Mouse (Mus musculus): ENCODE results near the gene Tsen54.

The Tsen54 gene

DNA sequence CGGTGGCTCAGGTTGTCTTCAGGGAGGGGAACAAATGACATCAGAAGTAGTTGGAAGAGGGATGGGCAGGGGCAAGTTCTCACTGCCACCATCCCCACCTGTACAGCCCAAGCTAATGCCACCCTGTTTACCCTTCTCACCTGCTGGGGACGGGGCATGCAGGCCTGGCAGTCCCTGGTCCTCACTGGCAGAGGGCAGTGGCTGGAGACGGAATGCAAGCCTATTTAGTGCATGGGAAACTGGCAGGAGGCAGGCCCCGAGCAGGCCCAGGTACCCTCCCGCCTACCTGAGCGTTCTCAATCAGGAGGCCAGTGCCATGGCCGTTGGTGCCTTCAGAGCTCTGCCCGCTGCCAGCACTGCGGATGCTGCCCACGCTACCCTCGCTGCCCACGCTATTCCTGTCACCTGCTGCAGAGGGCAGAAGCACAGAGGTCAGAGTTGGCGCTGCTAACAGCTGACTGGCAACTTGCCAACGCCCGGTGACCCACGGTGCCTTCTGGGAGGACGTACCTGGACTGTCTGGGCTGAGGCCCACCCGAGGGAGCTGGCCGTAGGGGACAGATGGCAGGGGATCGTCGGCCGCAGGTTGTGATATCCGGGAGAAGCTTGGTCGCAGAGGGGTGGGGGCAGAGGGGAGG, 11.3 kb upstream of the Tsen54 start:
- DNase-seq (ENCODE audit: low spot score in 2 of 2) = no peak

DNA sequence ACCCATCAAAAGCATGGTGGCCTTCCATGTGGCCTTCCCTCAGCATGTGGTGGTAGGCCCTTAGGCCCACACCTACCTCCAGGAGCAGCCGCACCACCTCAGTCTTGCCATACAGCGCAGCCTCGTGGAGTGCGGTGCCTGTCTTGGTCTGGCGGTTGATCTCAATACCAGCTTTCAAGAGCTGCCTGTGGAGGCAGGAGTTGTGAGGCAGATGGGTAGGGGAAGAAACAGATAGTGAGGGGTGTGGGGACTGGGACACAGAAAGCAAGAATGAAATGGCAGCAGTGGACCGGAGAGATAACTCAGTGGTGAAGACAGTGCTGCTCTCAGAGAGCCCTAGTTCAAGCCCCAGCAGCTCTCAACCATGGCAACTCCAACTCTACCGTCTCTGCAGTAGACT, 9.5 kb upstream of the Tsen54 start:
- DNase-seq (ENCODE audit: low spot score in 2 of 2) = no peak

DNA sequence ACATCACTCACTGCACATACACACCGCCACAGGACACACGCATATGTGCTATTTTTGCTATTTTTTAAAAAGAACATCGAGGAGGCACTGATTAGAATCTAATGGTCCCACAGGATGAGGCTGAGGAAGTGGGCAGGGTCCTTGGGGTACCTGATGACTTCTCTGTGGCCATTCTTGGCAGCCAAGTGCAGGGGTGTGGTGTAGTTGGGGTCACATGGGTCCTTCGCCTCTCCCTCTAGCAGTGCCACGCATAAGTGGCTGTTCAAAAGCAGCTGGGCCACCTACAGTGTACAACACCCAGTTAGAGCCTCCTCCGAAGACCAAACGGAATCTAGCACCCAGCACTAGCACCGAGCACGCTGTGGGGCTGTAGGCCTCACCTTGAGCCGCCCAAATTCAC, 8.4 kb upstream of the Tsen54 start:
- DNase-seq (ENCODE audit: low spot score in 2 of 2) = no peak

DNA sequence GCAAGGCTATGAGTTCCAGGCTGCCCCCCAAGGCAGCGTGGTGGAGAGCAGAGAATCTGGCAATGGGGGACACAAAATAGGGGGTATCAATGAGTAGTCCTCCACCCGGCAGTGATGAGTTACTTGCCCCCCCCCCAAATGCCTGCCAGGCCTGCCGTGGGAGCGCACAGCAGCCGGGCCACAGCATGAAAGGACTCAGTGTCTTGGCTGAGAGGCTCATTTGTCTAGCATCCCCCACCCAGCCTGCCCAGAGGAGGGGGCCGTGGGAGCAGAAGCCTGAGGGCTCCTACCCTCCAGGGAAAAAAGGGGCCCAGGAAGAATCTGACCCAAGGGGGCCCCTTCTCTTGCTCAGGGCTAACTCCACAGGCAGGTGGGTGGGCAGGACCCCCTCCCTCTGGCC, 7.2 kb upstream of the Tsen54 start:
- no peak for DNase-seq (ENCODE audit: low spot score in 2 of 2)

DNA sequence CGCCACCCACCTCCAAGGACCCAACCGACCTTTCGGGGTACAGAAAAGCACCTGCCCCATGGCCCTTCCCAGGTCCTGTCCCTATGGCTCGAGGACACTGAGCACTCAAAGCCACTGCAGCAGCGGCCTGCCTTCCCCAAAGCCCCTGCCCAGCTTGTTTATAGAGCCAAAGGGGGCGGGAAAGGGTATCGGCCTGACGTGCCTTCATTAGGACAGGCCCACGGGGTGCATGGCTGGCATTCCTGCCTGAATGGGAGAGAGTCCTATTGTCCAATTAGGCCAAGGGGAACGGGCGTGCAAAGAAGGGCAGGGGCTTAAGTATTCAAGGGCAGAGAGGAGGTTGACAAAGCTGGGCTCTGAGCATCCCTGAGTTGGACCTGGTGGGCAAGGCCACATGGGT, 6.6 kb upstream of the Tsen54 start:
- DNase-seq (ENCODE audit: low spot score in 2 of 2) = no peak

DNA sequence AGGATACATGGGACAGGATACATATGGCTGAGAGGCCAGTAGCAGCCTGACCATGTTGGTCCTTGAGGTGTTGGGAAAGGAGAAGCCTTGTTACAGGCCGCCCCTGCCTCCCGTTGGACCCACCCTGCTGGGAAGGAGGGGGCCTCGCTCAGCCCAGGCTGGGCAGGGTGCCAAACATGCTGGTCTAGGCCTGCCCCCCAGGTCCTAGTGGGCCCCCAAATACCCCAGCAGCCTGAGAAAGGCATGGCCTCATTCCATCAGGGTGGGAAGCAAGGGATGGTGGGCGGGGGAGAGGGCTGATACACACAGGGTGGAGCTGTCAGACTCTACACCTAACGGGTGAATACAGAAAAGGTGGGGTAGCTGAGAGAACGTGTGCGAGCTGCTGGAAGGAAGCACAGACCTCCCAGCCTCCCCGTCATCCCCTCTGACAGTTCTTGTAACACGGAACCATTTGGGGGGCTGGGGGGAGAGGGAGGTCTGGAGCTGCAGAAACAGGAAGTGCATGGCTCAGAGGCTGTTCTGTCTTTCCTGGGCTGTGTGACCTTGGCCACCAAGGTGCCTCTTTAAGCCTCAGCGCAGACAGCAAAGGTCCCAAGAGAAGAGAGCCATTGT, 5.7 kb upstream of the Tsen54 start:
- DNase-seq (ENCODE audit: low spot score in 2 of 2) = no peak

DNA sequence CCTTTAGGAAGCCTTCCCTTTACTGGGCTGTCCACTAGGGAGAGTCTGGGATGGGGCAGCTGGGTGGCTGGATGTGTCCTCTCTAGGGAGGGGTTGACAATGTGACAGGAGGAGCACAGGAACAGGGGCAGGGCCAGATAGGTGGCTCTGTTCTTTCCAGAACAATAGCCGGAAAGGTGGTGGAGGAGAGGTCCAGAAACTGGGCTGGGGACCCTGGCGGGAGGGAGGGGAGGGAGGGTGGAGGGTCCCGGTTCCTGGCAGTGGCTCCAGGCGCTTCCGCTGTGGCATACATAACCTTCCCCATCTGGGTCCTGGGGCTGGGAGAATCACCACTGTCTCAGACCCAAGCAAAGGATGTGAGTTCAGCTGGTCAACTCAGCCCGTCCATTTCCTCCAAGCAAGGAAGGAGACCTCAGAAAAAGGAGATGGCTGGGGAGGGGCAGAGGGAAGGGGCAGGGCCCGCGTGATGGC, 5.2 kb upstream of the Tsen54 start:
- DNase-seq (ENCODE audit: low spot score in 2 of 2) = no peak

DNA sequence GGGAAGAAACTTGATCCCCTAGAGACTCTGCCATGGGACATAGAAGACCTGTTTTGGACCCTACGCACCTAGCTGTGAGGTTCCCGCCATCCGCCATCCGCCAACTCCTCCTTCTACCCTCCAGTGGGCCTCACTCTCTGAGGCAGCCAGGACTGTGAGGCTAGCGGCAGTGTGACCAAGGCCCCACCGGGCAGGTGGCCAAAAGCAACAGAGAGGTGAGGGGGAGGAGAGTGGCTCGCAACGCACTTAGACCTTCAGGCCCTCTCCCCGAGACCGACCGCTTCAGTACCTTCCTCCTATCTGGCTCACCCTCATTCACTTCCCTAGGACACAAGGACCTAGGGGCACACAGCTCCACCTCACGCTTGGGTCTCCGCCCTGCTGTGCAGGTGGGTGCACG, 4.1 kb upstream of the Tsen54 start:
- no peak for DNase-seq (ENCODE audit: low spot score in 2 of 2)

DNA sequence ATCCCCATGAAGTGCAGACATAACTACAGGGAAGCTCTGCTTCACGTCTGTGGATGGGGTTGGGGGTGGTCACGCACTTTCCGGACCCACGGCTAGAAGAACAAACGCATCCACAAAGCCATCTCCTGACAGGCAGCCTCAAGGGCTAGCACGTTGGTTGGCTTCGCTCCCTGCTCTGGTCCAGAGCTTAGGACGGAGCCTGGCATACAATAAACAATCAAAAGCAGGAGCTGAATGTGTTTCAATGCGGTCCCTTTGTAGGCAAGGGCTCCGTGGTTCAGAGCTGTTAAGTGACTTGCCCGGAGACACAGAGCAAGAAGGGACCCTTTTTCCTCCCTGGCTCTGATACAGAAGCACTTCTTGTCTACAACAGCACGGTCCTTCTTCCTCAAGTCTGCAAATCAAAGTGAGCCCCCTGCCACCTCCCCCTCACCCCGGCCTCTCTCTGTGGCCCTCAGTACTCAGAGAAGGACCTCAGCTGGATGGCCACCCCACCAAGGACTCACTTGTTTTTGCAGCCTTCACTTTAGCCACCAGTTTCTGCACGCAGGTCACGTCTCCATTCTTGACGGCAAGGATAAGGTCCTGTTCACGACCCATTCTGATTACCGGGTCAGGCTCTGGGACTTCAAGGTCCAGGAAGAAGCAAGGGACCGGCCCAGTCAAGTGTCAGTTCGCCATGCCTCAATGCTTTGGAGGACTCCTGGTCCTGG, 3.0 kb upstream of the Tsen54 start:
- DNase-seq (ENCODE audit: low spot score in 2 of 2) = no peak

DNA sequence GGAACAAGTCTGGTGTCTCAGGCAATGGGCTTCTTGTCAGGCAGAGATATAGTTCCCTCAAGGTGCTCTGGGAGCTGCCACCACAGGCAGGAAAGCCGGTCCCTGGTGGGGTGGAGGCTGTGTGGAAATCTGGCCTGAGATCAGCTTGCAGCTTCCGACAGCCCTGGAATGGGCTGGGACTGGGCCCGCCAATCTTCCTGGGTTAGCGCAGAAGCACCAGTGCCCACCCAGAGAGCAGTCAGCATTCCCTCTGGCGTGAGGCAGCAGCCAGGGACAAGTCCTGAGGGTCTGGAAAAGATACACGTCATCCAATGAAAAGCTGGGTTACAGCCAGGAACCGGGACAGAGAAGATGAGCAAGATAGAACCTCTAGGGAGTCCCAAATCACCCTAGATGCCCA, 2.4 kb upstream of the Tsen54 start:
- DNase-seq (ENCODE audit: low spot score in 2 of 2) = no peak

DNA sequence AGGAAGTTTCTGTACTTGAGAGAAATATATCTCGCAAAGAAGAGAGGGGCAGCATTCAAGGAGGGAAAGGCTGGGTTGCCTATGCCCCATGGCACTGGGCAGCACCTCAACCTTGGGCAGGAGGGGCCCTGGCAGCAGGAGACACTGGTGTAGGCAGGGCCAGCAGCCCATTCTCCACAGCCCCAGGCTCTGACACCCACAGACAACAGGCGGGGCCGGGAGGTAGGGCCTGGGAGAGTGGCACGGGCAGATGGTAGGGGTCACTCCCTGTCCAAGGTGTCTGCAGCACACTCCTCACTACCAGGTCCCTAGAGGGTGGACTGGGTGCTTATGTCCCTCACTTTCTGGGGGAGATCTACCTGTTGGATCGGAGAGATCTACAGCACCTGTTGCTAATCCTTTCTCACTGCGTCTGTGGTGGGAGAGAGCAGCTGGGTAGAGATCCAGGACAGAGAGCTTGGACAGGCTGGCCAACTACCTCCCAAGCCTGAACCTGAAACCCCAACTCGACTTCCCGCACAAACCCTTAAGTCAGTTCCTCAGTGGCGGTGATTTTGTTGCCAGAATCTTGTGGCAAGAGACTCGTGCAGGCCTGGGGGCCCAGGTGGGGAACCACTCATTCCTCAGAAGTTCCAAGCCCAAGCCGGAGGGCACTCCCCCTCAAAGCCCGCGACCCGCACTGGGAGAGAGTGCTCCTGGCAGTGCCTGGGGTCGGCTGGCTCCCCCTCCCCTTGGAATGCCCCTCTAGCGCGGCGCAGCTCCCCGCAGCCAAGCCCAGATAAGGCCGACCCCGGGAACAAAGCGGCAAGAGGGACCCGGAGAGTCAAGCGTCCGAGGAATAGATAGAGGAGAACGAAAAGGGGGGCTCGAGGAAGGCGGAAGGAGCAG, 1.7 kb upstream of the Tsen54 start:
- no peak for DNase-seq (ENCODE audit: low spot score in 2 of 2)

DNA sequence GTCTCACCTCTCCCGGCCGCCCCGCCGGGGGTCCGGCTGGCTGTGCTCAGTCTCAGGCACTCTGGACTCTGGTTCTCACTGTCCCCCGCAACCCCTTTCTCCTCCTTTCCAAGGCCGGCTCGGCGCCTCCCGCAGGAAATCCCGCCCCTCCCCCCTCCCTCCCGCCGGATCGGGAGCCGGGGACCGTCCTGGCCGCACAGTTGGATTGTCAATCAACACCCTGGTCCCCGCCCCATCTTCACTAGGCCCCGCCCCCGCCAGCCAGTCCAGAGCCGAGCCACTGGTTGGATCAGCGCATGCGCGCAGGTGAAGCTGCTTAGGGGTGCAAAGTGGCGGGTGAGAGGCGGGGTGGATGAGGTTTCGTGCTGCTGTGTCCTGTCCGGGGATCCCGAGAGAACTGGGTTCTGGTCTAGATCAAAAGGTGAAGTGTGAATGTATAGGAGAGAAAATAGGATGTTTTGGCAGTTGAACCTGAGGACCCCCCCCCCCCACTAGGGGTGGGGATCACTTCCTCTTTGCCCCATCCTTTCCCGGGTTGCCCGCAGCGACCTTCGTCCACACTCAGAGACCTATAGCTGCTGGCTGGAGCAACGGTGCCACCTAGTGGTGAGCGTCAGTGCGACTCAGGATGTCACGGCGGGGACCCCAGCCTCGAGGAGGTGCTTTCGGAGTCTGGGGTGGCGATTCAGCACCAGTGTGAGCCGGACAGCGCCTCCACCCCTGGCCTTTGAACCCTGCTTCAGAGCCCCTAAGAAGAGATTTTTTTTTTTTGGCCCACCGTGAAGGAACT, 822 bp upstream of the Tsen54 start, which contains the start of gene Caskin2:
Caskin2 (minus strand) TSS at position 133 of the 790 bp plus-strand sequence.
- DNase-seq (ENCODE audit: low spot score in 2 of 2) = peak; percentile 83 to 88

DNA sequence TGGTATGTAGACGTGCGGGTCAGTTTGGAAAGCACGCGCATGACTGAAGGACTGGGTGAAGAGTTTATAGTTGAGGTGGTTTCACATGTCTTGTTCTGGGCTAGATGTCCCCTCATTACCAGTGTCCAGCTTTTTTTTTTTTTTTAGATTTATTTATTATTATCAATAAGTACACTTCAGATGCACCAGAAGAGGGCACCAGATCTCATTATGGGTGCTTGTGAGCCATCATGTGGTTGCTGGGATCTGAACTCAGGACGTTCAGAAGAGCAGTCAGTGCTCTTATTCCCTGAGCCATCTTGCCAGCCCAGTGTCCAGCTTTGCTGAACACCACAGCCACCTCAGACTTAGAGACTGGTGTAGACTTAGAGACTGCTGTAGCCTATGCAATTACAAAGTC, 2.8 kb downstream of the Tsen54 start:
- DNase-seq (ENCODE audit: low spot score in 2 of 2) = no peak

DNA sequence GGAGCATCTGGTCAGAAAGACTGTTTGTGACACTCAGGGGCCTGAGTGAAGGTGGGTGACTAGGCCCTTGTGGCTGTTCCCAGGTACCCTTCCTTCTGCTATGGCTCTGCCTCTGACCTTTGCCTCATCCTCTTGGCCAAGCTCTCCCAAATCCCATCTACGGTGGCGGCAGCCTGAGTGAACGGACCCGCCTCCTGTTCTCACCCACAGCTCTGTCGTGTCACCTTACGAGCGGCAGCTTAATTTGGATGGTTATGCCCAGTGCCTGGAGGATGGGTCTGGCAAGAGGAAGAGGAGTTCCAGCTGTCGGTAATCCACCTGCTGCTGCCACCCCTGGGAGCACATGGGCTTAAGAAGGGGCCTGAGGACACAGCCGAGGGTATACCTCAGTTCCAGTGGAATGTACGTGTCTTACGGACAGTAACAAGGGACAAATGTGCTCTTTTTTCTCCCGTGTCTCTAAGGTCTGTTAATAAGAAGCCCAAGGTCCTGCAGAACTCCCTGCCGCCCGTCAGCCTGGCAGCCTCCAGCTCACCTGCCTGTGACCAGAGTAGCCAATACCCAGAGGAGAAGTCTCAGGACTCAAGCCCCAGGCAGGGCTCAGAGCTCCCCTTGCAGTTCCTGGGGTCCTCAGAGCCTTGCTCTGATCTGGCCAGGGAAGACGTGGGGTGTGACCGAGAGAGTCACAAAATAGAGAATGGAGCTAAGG, 5.5 kb downstream of the Tsen54 start:
- DNase-seq (ENCODE audit: low spot score in 2 of 2) = no peak

DNA sequence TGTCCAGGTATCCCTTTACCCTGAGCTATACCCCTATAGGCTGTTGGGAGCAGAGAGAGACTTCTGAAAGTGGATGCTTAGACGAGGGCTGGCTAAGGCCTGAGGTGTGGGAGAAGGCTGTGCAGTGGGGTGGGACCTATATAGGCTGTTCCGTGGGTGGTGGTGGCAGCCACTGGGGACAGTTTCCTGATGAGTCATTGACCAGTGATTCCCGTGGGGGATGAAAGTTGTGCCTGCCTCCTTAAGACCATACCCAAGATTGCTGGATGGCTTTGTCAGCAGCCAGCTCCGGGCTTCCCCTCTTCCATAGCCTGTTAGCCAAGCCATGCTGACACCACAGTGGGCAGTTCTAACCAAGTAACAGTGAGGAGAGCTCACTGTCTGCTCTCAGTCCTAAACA, 6.5 kb downstream of the Tsen54 start:
- no peak for DNase-seq (ENCODE audit: low spot score in 2 of 2)

DNA sequence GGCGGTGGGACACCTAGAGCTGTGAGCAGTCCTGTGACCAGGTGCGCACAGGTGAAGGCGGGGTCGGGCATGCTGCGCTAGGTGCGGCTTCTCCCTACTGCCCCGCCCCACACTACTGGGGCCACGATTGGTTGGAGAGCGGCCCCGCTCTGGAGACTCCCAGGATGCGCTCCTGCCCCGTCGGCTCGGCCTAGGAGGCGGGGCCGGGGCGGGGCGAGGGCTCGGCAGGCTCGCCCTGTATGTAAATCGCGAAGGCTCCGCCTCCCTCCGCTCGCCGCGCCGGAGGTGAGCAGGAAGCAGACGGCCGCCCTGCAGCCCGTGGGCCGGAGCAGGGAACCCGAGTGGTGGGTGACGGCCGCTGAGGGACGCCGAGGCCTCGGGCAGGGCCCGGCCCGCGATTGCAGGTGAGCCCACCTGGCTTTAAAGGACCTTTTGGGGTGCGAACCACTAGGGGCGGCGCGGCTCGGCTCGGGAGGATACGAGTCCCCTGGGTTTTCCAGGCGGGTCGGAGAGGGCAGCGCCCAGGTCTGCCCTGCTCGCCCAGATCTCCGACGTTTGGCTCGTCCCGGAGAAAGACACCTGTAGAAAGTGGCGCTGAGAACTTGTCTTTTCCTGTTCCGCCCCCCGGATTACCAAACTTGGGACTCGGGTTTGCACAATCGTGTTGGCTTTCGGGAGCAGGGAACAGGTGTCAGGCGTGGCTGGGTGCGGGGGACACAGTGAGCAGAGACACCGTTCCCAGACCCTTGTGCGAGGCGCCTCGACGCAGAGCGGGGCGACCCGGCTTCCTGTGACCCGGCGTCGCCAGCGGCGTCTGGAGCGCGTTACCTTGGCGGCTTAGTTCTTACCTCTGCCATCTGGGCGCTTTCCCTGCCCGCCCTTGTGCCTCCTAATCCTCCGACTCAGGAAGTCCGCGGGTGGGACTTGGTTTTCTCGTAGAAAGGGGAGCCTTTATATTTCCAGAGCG, 9.5 kb downstream of the Tsen54 start, which contains the start of gene Llgl2:
Llgl2 (plus strand) TSS at position 276 of the 967 bp plus-strand sequence.
- DNase-seq (ENCODE audit: low spot score in 2 of 2) = no peak

DNA sequence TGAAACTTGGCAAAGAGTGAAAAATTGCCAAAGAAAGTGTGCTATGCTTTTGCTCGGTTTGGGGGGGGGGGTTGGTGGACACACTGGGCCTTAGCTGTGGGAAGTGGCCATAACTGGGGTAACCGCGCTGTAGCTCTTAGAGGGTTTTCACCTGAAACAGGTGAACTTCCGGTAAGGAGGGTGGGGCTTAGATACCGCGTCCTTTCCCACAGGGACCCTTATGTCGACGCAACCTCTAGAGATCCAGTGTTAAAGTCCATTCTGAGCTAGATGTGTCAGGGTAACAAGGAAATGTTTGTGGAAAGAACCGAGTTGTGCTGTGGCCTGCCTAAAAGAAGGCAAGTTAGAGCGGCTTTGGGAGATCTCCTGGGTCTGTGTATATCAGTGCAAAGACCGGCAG, 10.3 kb downstream of the Tsen54 start:
- no peak for DNase-seq (ENCODE audit: low spot score in 2 of 2)

DNA sequence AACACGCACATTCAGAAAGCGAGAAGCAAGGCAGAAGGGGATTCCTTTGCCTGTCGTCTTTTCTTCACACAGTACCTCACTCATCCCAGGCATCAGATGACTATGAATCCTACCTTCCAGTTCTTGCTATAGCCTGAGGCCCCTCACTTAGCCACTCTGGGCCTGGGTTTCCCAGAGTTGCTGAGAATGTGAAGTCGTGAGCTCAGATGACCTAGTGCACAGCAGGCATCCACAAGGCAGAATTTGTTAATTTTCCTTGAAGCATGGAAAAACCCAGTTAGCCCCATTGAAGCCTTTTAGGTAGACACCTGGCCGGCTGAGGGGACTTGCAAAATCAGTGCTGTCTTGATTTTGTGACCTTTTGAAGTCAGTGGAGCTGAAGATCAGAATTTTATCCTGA, 12.0 kb downstream of the Tsen54 start:
- DNase-seq (ENCODE audit: low spot score in 2 of 2) = no peak

DNA sequence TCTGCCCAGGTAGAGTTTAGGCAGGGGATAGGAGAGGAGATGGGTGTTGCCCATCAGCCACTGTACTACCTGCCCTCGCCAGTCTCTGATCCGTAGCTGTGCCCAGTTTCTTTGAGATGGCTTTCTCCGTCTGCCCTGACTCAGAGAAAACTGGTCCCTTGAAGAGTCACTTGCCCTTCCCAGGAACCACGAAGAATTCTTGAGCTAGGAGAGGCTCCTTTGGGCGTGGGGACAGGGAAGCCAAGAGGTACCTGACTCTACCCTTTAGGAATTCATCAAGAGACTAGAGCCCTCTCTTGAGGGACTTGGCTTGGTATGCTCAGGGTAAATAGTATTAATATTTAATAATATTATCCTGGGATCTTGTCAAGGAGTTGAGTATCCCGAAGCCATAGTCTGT, 13.1 kb downstream of the Tsen54 start:
- DNase-seq (ENCODE audit: low spot score in 2 of 2) = no peak

All from frontal cortex, postnatal 14 days (tissue).